Mouse (Mus musculus): ENCODE measurements around the gene Rasa4. TPM values are rescaled to one million over a fixed set of nuclear protein-coding genes. Genes with fewer than 3 reads are reported as not detected.
A peak's percentile ranks its signal among the peaks of the same experiment; 100 is the strongest.

Gene Rasa4
- polyA plus RNA-seq, 1 experiment: 43.0 TPM

GRCm38 (mm10) chr5:136051231-136052085, 32.3 kb upstream of the Rasa4 start:
- Histone ChIP-seq H3K27me3 (ENCODE audit: control insufficient read depth, insufficient read depth, low read length) (no peaks in the 10 kb centered on the region), H3K4me1 (ENCODE audit: control insufficient read depth, insufficient read depth, insufficient read length) (peaks cover 2% of the 10 kb centered on the region; the same call in 1 of the 2 replicates), H3K36me3 (ENCODE audit: control insufficient read depth, insufficient read depth, low read length) (no peaks in the 10 kb centered on the region), H3K27ac (ENCODE audit: insufficient read depth, low read length) (no peak overlapping the region), H3K4me3 (ENCODE audit: extremely low read depth, insufficient read depth, insufficient read length) (no peak overlapping the region)
- WGBS: 56% methylated on average over 10 of the region's 10 CpGs
- no peak for DNase-seq (ENCODE audit: low read depth in 1 of 2, low spot score in 2 of 2)
- TF ChIP-seq CTCF (IDR thresholded peaks at IDR 0.05; ENCODE audit: extremely low read depth, insufficient read depth, insufficient read length, insufficient replicate concordance): no peak
- TF ChIP-seq POLR2A (IDR thresholded peaks at IDR 0.05; ENCODE audit: low read depth, low read length): no peak

- no peak for DNase-seq (ENCODE audit: low read depth in 1 of 2, low spot score in 2 of 2)
- H3K27ac ChIP-seq (ENCODE audit: insufficient read depth, low read length): no peak overlapping the region
- TF ChIP-seq POLR2A (IDR thresholded peaks at IDR 0.05; ENCODE audit: low read depth, low read length) (no peak), CTCF (IDR thresholded peaks at IDR 0.05; ENCODE audit: extremely low read depth, insufficient read depth, insufficient read length, insufficient replicate concordance) (no peak)
- H3K27me3 ChIP-seq (ENCODE audit: control insufficient read depth, insufficient read depth, low read length): no peaks in the 10 kb centered on the region
- 83% methylated on average over 8 of the region's 8 CpGs for WGBS
- H3K36me3 ChIP-seq (ENCODE audit: control insufficient read depth, insufficient read depth, low read length): no peaks in the 10 kb centered on the region
- peaks cover 2% of the 10 kb centered on the region; the same call in 1 of the 2 replicates for H3K4me1 ChIP-seq (ENCODE audit: control insufficient read depth, insufficient read depth, insufficient read length)
- H3K4me3 ChIP-seq (ENCODE audit: extremely low read depth, insufficient read depth, insufficient read length): no peak overlapping the region
Measured at GRCm38 (mm10) chr5:136052861-136053655, 30.7 kb upstream of the Rasa4 start.

- H3K4me1 ChIP-seq (ENCODE audit: control insufficient read depth, insufficient read depth, insufficient read length): peaks cover 2% of the 10 kb centered on the region; the same call in 1 of the 2 replicates
- no peak for TF ChIP-seq POLR2A (IDR thresholded peaks at IDR 0.05; ENCODE audit: low read depth, low read length)
- no peak for TF ChIP-seq CTCF (IDR thresholded peaks at IDR 0.05; ENCODE audit: extremely low read depth, insufficient read depth, insufficient read length, insufficient replicate concordance)
- DNase-seq (ENCODE audit: low read depth in 1 of 2, low spot score in 2 of 2): no peak
- 47% methylated on average over 11 of the region's 11 CpGs for WGBS
- H3K4me3 ChIP-seq (ENCODE audit: extremely low read depth, insufficient read depth, insufficient read length): no peak within 1 kb of the TSS
- no peak within 1 kb of the TSS for H3K27ac ChIP-seq (ENCODE audit: insufficient read depth, low read length)
- H3K27me3 ChIP-seq (ENCODE audit: control insufficient read depth, insufficient read depth, low read length): no peaks in the 10 kb centered on the region
- no peaks in the 10 kb centered on the region for H3K36me3 ChIP-seq (ENCODE audit: control insufficient read depth, insufficient read depth, low read length)
Measured at GRCm38 (mm10) chr5:136054301-136055077, 29.2 kb upstream of the Rasa4 start, which contains the start of gene Upk3bl. Gene Upk3bl, plus strand, starts transcription at chr5:136054492.

GRCm38 (mm10) chr5:136056062-136056461, 27.7 kb upstream of the Rasa4 start:
- no peaks in the 10 kb centered on the region for H3K36me3 ChIP-seq (ENCODE audit: control insufficient read depth, insufficient read depth, low read length)
- TF ChIP-seq POLR2A (IDR thresholded peaks at IDR 0.05; ENCODE audit: low read depth, low read length) (no peak), CTCF (IDR thresholded peaks at IDR 0.05; ENCODE audit: extremely low read depth, insufficient read depth, insufficient read length, insufficient replicate concordance) (no peak)
- WGBS: 62% methylated on average over 4 of the region's 4 CpGs
- no peak overlapping the region for H3K27ac ChIP-seq (ENCODE audit: insufficient read depth, low read length)
- no peaks in the 10 kb centered on the region for H3K27me3 ChIP-seq (ENCODE audit: control insufficient read depth, insufficient read depth, low read length)
- DNase-seq (ENCODE audit: low read depth in 1 of 2, low spot score in 2 of 2): no peak
- no peak overlapping the region for H3K4me3 ChIP-seq (ENCODE audit: extremely low read depth, insufficient read depth, insufficient read length)
- H3K4me1 ChIP-seq (ENCODE audit: control insufficient read depth, insufficient read depth, insufficient read length): peaks cover 2% of the 10 kb centered on the region; the same call in 1 of the 2 replicates

- 53% methylated on average over 8 of the region's 8 CpGs for WGBS
- Histone ChIP-seq H3K36me3 (ENCODE audit: control insufficient read depth, insufficient read depth, low read length) (no peaks in the 10 kb centered on the region), H3K4me3 (ENCODE audit: extremely low read depth, insufficient read depth, insufficient read length) (no peak overlapping the region), H3K27ac (ENCODE audit: insufficient read depth, low read length) (no peak overlapping the region), H3K27me3 (ENCODE audit: control insufficient read depth, insufficient read depth, low read length) (no peaks in the 10 kb centered on the region), H3K4me1 (ENCODE audit: control insufficient read depth, insufficient read depth, insufficient read length) (peaks cover 2% of the 10 kb centered on the region; the same call in 1 of the 2 replicates)
- TF ChIP-seq POLR2A (IDR thresholded peaks at IDR 0.05; ENCODE audit: low read depth, low read length) (no peak), CTCF (IDR thresholded peaks at IDR 0.05; ENCODE audit: extremely low read depth, insufficient read depth, insufficient read length, insufficient replicate concordance) (no peak)
- no peak for DNase-seq (ENCODE audit: low read depth in 1 of 2, low spot score in 2 of 2)
Measured at GRCm38 (mm10) chr5:136057085-136057484, 26.6 kb upstream of the Rasa4 start.

- Histone ChIP-seq H3K4me1 (ENCODE audit: control insufficient read depth, insufficient read depth, insufficient read length) (no peaks in the 10 kb centered on the region), H3K36me3 (ENCODE audit: control insufficient read depth, insufficient read depth, low read length) (no peaks in the 10 kb centered on the region), H3K27ac (ENCODE audit: insufficient read depth, low read length) (no peak overlapping the region), H3K4me3 (ENCODE audit: extremely low read depth, insufficient read depth, insufficient read length) (no peak overlapping the region), H3K27me3 (ENCODE audit: control insufficient read depth, insufficient read depth, low read length) (no peaks in the 10 kb centered on the region)
- DNase-seq (ENCODE audit: low read depth in 1 of 2, low spot score in 2 of 2): peak in 1 of 2 experiments; percentile 71
- TF ChIP-seq CTCF (IDR thresholded peaks at IDR 0.05; ENCODE audit: extremely low read depth, insufficient read depth, insufficient read length, insufficient replicate concordance): peak; percentile 92
- no peak for TF ChIP-seq POLR2A (IDR thresholded peaks at IDR 0.05; ENCODE audit: low read depth, low read length)
- WGBS: 20% methylated on average over 12 of the region's 12 CpGs
Measured at GRCm38 (mm10) chr5:136061567-136061966, 22.1 kb upstream of the Rasa4 start.
